ENCODE assay signal across 8 mouse cellular contexts in the genomic region with DNA sequence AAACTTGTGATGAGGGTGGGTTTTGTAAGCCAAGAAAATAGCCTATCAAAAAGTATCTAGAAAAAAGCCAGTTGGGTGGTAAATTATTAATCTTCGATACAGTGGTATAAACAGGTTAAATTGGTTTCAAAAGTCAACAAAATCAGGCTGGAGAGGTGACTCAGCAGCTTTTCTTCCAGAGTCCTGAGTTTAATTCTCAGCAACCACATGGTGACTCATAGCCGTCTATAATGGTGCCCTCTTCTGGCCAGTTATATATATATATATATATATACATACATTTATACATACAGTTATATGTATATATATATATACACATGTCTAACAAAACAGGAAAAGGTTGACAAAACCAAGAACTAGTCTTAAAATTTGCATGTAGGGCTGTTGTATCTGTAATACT. TPM values are rescaled to one million over a fixed set of nuclear protein-coding genes. Genes with fewer than 3 reads are reported as not detected.
A peak's percentile ranks its signal among the peaks of the same experiment; 100 is the strongest.
DNase-seq lines count a peak whose midpoint lies in the region; TF ChIP-seq lines count a peak whose summit lies in the region.

No protein-coding gene starts in this region.

- peaks cover 23% of the 10 kb centered on the region for H3K36me3 ChIP-seq in heart, adult 2 months (ENCODE audit: control insufficient read depth, insufficient read depth, low read length)
- H3K36me3 ChIP-seq in liver, adult 2 months (ENCODE audit: control insufficient read depth, insufficient read depth, low read length) = peaks cover 24% of the 10 kb centered on the region

- intact Hi-C loops in heart, adult 2 months (cut with DNase I) = loop anchor here (2.0 kb wide), 1 partner anchor 128 kb away; no protein-coding TSS in a partner anchor

- no peaks in the 10 kb centered on the region; the same call in 1 of the 2 replicates for H3K4me1 ChIP-seq in heart, adult 2 months (ENCODE audit: control insufficient read depth, insufficient read depth, low read length)
- peaks cover 3% of the 10 kb centered on the region; the same call in 1 of the 2 replicates for H3K4me1 ChIP-seq in liver, adult 2 months (ENCODE audit: control insufficient read depth, insufficient read depth, low read length)

- H3K4me3 ChIP-seq in heart, adult 2 months = no peak overlapping the region
- no peak overlapping the region for H3K4me3 ChIP-seq in liver, adult 2 months (ENCODE audit: insufficient read depth, low read depth, low read length)

- H3K9ac ChIP-seq in heart, adult 2 months (ENCODE audit: low read depth, low read length) = no peak overlapping the region
- no peak overlapping the region for H3K9ac ChIP-seq in liver, adult 2 months (ENCODE audit: low read depth, low read length)

- TF ChIP-seq EP300 in heart, adult 2 months (IDR thresholded peaks at IDR 0.05; ENCODE audit: insufficient read depth, low read depth, low read length) = no peak

- no peak for TF ChIP-seq POLR2A in heart, adult 2 months (IDR thresholded peaks at IDR 0.05; ENCODE audit: insufficient read depth, low read depth, low read length)
- no peak for TF ChIP-seq POLR2A in liver, adult 2 months (IDR thresholded peaks at IDR 0.05; ENCODE audit: extremely low read depth, insufficient read depth, low read length)

- no peaks in the 10 kb centered on the region for H3K27me3 ChIP-seq in heart, adult 2 months (ENCODE audit: control insufficient read depth, insufficient read depth, low read length)
- H3K27me3 ChIP-seq in liver, adult 2 months (ENCODE audit: control insufficient read depth, insufficient read depth, low read length) = no peaks in the 10 kb centered on the region

- WGBS in heart, adult 2 months = 47% methylated on average over 2 of the region's 2 CpGs
- WGBS in liver, adult 2 months = 10% methylated on average over 2 of the region's 2 CpGs

- peak; percentile 51 for TF ChIP-seq CTCF in heart, adult 2 months (IDR thresholded peaks at IDR 0.05)
- no peak for TF ChIP-seq CTCF in liver, adult 2 months (IDR thresholded peaks at IDR 0.05; ENCODE audit: low read depth, low read length)

- peak overlapping the region; percentile 24; the same call in 1 of the 2 replicates for H3K27ac ChIP-seq in heart, adult 2 months
- H3K27ac ChIP-seq in liver, adult 2 months (replicated peaks; ENCODE audit: insufficient read depth, low read depth, low read length) = no peak overlapping the region

- no peak for DNase-seq in heart, adult 2 months
- no peak for DNase-seq in heart, adult 9 months (ENCODE audit: low spot score in 2 of 2)
- peak; percentile 27 to 30 for DNase-seq in B cell, adult 2 months
- peak; percentile 53 for DNase-seq in c-Kit-positive CD71-positive TER-119-negative erythroid progenitor cells, embryonic 14.5 days (ENCODE audit: low read depth)
- peak; percentile 91 for DNase-seq in liver, adult 2 months (ENCODE audit: extremely low read depth, low read depth, low spot score)
- DNase-seq in layer of hippocampus, postnatal 14 days (ENCODE audit: low spot score in 2 of 2) = no peak
- DNase-seq in testis, postnatal 10 days (ENCODE audit: low spot score) = no peak
- no peak for DNase-seq in right cerebral cortex, postnatal 25 days

- H3K79me2 ChIP-seq in heart, adult 2 months (replicated peaks; ENCODE audit: control insufficient read depth, insufficient read depth, low read length) = no peaks in the 10 kb centered on the region
- H3K79me2 ChIP-seq in liver, adult 2 months (ENCODE audit: control insufficient read depth, insufficient read depth, low read length) = no peaks in the 10 kb centered on the region

RNA-seq across cellular contexts. Expression of gene Nexn, which starts 27.3 kb away (rescaled TPM):
- total RNA-seq in heart, adult 2 months (2021) = 100 to 1,000 TPM; 316 to 339 TPM
- 16.4 and 27.2 TPM in 2 replicates for polyA plus RNA-seq in heart, adult 2 months (2012; rRNA removed)
- total RNA-seq in liver, adult 2 months (2014; rRNA removed) = 0.20 and 0.28 TPM in 2 replicates
- polyA plus RNA-seq in liver, adult 2 months (2012; rRNA removed) = not detected in 2 replicates
- total RNA-seq in layer of hippocampus, postnatal 14 days (2021) = 1 to 10 TPM; 1.5 to 4.7 TPM

RNA-seq across cellular contexts. Expression of gene Fubp1, which starts 28.6 kb away (rescaled TPM):
- 10 to 100 TPM; 54.2 to 58.0 TPM for total RNA-seq in heart, adult 2 months (2021)
- 39.4 and 61.3 TPM in 2 replicates for polyA plus RNA-seq in heart, adult 2 months (2012; rRNA removed)
- total RNA-seq in liver, adult 2 months (2014; rRNA removed) = 61.9 and 71.5 TPM in 2 replicates
- polyA plus RNA-seq in liver, adult 2 months (2012; rRNA removed) = 17.5 and 28.1 TPM in 2 replicates
- 100 to 1,000 TPM; 119 to 133 TPM for total RNA-seq in layer of hippocampus, postnatal 14 days (2021)

RNA-seq across cellular contexts. Expression of gene Dnajb4, which starts 28.7 kb away (rescaled TPM):
- 100 to 1,000 TPM in 1 of 2 experiments, 10 to 100 TPM in 1; 98.4 to 102 TPM for total RNA-seq in heart, adult 2 months (2021)
- polyA plus RNA-seq in heart, adult 2 months (2012; rRNA removed) = 18.1 and 43.8 TPM in 2 replicates
- total RNA-seq in liver, adult 2 months (2014; rRNA removed) = 22.4 and 23.0 TPM in 2 replicates
- polyA plus RNA-seq in liver, adult 2 months (2012; rRNA removed) = 5.3 and 6.3 TPM in 2 replicates
- 10 to 100 TPM; 52.9 to 54.0 TPM for total RNA-seq in layer of hippocampus, postnatal 14 days (2021)

Comparison
In these comparisons a context has a peak if more than half of its experiments do, and no peak if none do; other contexts are left out.
1. DNase-seq: peak in B cell, adult 2 months (2 of 2), c-Kit-positive CD71-positive TER-119-negative erythroid progenitor cells, embryonic 14.5 days (single experiment) and liver, adult 2 months (single experiment); none in heart, adult 2 months (0 of 2), heart, adult 9 months (0 of 2), layer of hippocampus, postnatal 14 days (0 of 2), testis, postnatal 10 days (single experiment) and right cerebral cortex, postnatal 25 days (single experiment).
2. RNA of gene Nexn, which starts 27.3 kb away (total RNA-seq): 316 to 339 TPM in heart, adult 2 months; 1.5 to 4.7 TPM in layer of hippocampus, postnatal 14 days and 0.20 to 0.28 TPM in liver, adult 2 months; every median in the first group is over 10 times any median in the second.